ENCODE assay signal across 20 mouse cellular contexts in the genomic region with DNA sequence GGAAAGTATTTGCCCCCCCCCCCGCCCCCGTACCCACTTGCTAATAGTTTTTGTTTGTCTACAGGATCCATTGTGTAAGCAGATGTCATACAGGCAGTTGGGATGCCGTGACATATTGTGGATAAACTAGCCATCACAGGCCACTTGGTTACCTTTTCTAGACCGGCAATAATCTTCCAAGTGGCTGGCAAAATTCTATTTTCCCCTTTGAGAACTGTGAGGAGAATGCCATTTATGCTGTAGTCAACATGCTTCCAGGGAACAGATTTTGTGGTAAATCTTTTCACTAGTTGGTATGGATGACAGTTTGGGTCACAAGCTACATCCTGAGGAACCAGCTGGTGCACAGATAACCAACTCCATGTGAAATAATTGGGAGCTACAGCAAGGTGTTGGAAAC.
DNase-seq lines count a peak whose midpoint lies in the region; ATAC-seq lines count a peak whose summit lies in the region.
"Had no signal": no experiment of that assay in that cellular context is flagged by ENCODE, and none has a peak within 500 bp of the region (broad histone marks: within the 10 kb centered on the region; RNA-seq: fewer than 3 reads in every experiment).

No protein-coding gene starts in this region.

- H3K4me3 ChIP-seq in hindbrain, embryonic 11.5 days (ENCODE audit: low read depth, low read length) = no peak overlapping the region
- no peak overlapping the region for H3K4me3 ChIP-seq in hindbrain, embryonic 14.5 days (replicated peaks; ENCODE audit: low read length)
- no peak overlapping the region for H3K4me3 ChIP-seq in neural tube, embryonic 11.5 days (ENCODE audit: low read depth, low read length)
- H3K4me3 ChIP-seq in neural tube, embryonic 15.5 days (replicated peaks) = no peak overlapping the region
- no peak overlapping the region for H3K4me3 ChIP-seq in forebrain, embryonic 16.5 days (replicated peaks; ENCODE audit: low read length)
- H3K4me3 ChIP-seq: embryonic facial prominence, embryonic 12.5 days; erythroblast, embryonic 14.5 days; kidney, embryonic 15.5 days; lung, embryonic 15.5 days had no signal

- no peak overlapping the region; the same call in 1 of the 2 replicates for H3K27ac ChIP-seq in hindbrain, embryonic 11.5 days (ENCODE audit: low read depth, low read length)
- no peak overlapping the region for H3K27ac ChIP-seq in hindbrain, embryonic 14.5 days
- peak overlapping the region; percentile 44; the same call in 1 of the 2 replicates for H3K27ac ChIP-seq in neural tube, embryonic 11.5 days (ENCODE audit: low read depth, low read length)
- no peak overlapping the region for H3K27ac ChIP-seq in neural tube, embryonic 15.5 days (replicated peaks)
- H3K27ac ChIP-seq in forebrain, embryonic 16.5 days (ENCODE audit: low read length) = peak overlapping the region; percentile 89
- H3K27ac ChIP-seq: embryonic facial prominence, embryonic 12.5 days; kidney, embryonic 15.5 days; liver, embryonic 14.5 days; lung, embryonic 15.5 days; macrophage had no signal

- no peak overlapping the region for H3K9ac ChIP-seq in hindbrain, embryonic 11.5 days (ENCODE audit: low read depth, low read length)
- no peak overlapping the region for H3K9ac ChIP-seq in hindbrain, embryonic 14.5 days
- no peak overlapping the region for H3K9ac ChIP-seq in neural tube, embryonic 11.5 days (ENCODE audit: low read length)
- H3K9ac ChIP-seq in neural tube, embryonic 15.5 days (replicated peaks) = no peak overlapping the region
- H3K9ac ChIP-seq in forebrain, embryonic 16.5 days (replicated peaks; ENCODE audit: low read depth, low read length) = no peak overlapping the region
- H3K9ac ChIP-seq: embryonic facial prominence, embryonic 12.5 days; kidney, embryonic 15.5 days; liver, embryonic 14.5 days; lung, embryonic 15.5 days had no signal

- no peaks in the 10 kb centered on the region for H3K9me3 ChIP-seq in hindbrain, embryonic 11.5 days (ENCODE audit: control insufficient read depth, low read length)
- no peaks in the 10 kb centered on the region for H3K9me3 ChIP-seq in hindbrain, embryonic 14.5 days (ENCODE audit: control insufficient read depth, low read length)
- H3K9me3 ChIP-seq in neural tube, embryonic 11.5 days (ENCODE audit: control insufficient read depth, low read length) = no peaks in the 10 kb centered on the region
- no peaks in the 10 kb centered on the region for H3K9me3 ChIP-seq in neural tube, embryonic 15.5 days (replicated peaks)
- H3K9me3 ChIP-seq in forebrain, embryonic 16.5 days (ENCODE audit: control insufficient read depth, low read length) = no peaks in the 10 kb centered on the region
- H3K9me3 ChIP-seq: embryonic facial prominence, embryonic 12.5 days; kidney, embryonic 15.5 days; lung, embryonic 15.5 days had no signal

- no peak overlapping the region for H3K4me2 ChIP-seq in hindbrain, embryonic 11.5 days (replicated peaks; ENCODE audit: low read depth, low read length)
- no peak overlapping the region for H3K4me2 ChIP-seq in hindbrain, embryonic 14.5 days (replicated peaks)
- H3K4me2 ChIP-seq in neural tube, embryonic 11.5 days (ENCODE audit: low read depth) = no peak overlapping the region
- no peak overlapping the region for H3K4me2 ChIP-seq in neural tube, embryonic 15.5 days
- no peak overlapping the region for H3K4me2 ChIP-seq in forebrain, embryonic 16.5 days (ENCODE audit: low read length)
- H3K4me2 ChIP-seq: embryonic facial prominence, embryonic 12.5 days; lung, embryonic 15.5 days had no signal

- ATAC-seq in hindbrain, embryonic 11.5 days (ENCODE audit: low FRiP score) = no peak
- ATAC-seq in hindbrain, embryonic 14.5 days (ENCODE audit: low FRiP score) = no peak
- no peak for ATAC-seq in neural tube, embryonic 11.5 days (ENCODE audit: insufficient read depth, low FRiP score, low TSS enrichment)
- ATAC-seq in neural tube, embryonic 15.5 days (ENCODE audit: low FRiP score) = no peak
- peak; percentile 45 for ATAC-seq in forebrain, embryonic 16.5 days
- ATAC-seq: intestine, postnatal 0 days; midbrain, embryonic 16.5 days had no signal

- H3K4me1 ChIP-seq in hindbrain, embryonic 11.5 days (replicated peaks; ENCODE audit: control insufficient read depth, insufficient read depth, low read length) = no peaks in the 10 kb centered on the region
- H3K4me1 ChIP-seq in hindbrain, embryonic 14.5 days (replicated peaks; ENCODE audit: control insufficient read depth, insufficient read depth, low read length) = peaks cover 7% of the 10 kb centered on the region; the same call in 1 of the 2 replicates
- H3K4me1 ChIP-seq in neural tube, embryonic 11.5 days (ENCODE audit: control insufficient read depth, insufficient read depth, low read length) = no peaks in the 10 kb centered on the region
- peaks cover 6% of the 10 kb centered on the region for H3K4me1 ChIP-seq in neural tube, embryonic 15.5 days
- peaks cover 10% of the 10 kb centered on the region for H3K4me1 ChIP-seq in forebrain, embryonic 16.5 days (replicated peaks; ENCODE audit: control insufficient read depth, insufficient read depth, low read length)
- H3K4me1 ChIP-seq: embryonic facial prominence, embryonic 12.5 days; lung, embryonic 15.5 days had no signal

- 66% methylated on average over 4 of the region's 4 CpGs for WGBS in hindbrain, embryonic 11.5 days
- WGBS in hindbrain, embryonic 14.5 days = 40% methylated on average over 4 of the region's 4 CpGs
- 61% methylated on average over 4 of the region's 4 CpGs for WGBS in neural tube, embryonic 11.5 days
- 29% methylated on average over 4 of the region's 4 CpGs for WGBS in neural tube, embryonic 15.5 days
- WGBS in forebrain, embryonic 16.5 days = 27% methylated on average over 4 of the region's 4 CpGs

- no peaks in the 10 kb centered on the region for H3K36me3 ChIP-seq in hindbrain, embryonic 11.5 days (ENCODE audit: control insufficient read depth, insufficient read depth, low read length)
- H3K36me3 ChIP-seq in hindbrain, embryonic 14.5 days (replicated peaks; ENCODE audit: control insufficient read depth, insufficient read depth) = no peaks in the 10 kb centered on the region
- no peaks in the 10 kb centered on the region for H3K36me3 ChIP-seq in neural tube, embryonic 11.5 days (ENCODE audit: control insufficient read depth, insufficient read depth, low read length)
- H3K36me3 ChIP-seq in neural tube, embryonic 15.5 days = no peaks in the 10 kb centered on the region
- H3K36me3 ChIP-seq in forebrain, embryonic 16.5 days (ENCODE audit: control insufficient read depth, insufficient read depth) = no peaks in the 10 kb centered on the region
- H3K36me3 ChIP-seq: embryonic facial prominence, embryonic 12.5 days; kidney, embryonic 15.5 days; lung, embryonic 15.5 days had no signal

- DNase-seq in hindbrain, embryonic 11.5 days (ENCODE audit: low spot score) = peak; percentile 2
- DNase-seq in hindbrain, embryonic 14.5 days (ENCODE audit: low spot score) = no peak
- no peak for DNase-seq in neural tube, embryonic 11.5 days (ENCODE audit: low spot score)
- DNase-seq in gastrocnemius, adult 8-10 months (ENCODE audit: low spot score in 2 of 2) = no peak
- no peak for DNase-seq in thymus, adult 18-20 months
- DNase-seq: adrenal gland, postnatal 25 days; cerebellum, adult 18-20 months; gastrocnemius, postnatal 36 days; thymus, postnatal 36 days had no signal

- H3K27me3 ChIP-seq in hindbrain, embryonic 11.5 days (ENCODE audit: control insufficient read depth, insufficient read depth, low read length) = no peaks in the 10 kb centered on the region
- no peaks in the 10 kb centered on the region for H3K27me3 ChIP-seq in hindbrain, embryonic 14.5 days (ENCODE audit: control insufficient read depth, insufficient read depth, low read length)
- no peaks in the 10 kb centered on the region for H3K27me3 ChIP-seq in neural tube, embryonic 11.5 days (ENCODE audit: control insufficient read depth, insufficient read depth, low read length)
- H3K27me3 ChIP-seq in neural tube, embryonic 15.5 days (replicated peaks) = no peaks in the 10 kb centered on the region
- H3K27me3 ChIP-seq in forebrain, embryonic 16.5 days (replicated peaks; ENCODE audit: control insufficient read depth, insufficient read depth, low read length) = no peaks in the 10 kb centered on the region
- H3K27me3 ChIP-seq: CH12.LX; embryonic facial prominence, embryonic 12.5 days; kidney, embryonic 15.5 days; lung, embryonic 15.5 days had no signal

Comparison
In these comparisons a context has a peak if more than half of its experiments do, and no peak if none do; other contexts are left out.
1. H3K27ac ChIP-seq: peak in neural tube, embryonic 11.5 days (single experiment) and forebrain, embryonic 16.5 days (single experiment); none in hindbrain, embryonic 11.5 days (single experiment), hindbrain, embryonic 14.5 days (single experiment) and neural tube, embryonic 15.5 days (single experiment).